Mouse (Mus musculus) C2C12 (cell line): ENCODE data around the gene Nxt1. TPM values are rescaled to one million over a fixed set of nuclear protein-coding genes. Genes with fewer than 3 reads are reported as not detected.

Experiments used
- H3K27me3 ChIP-seq: one replicate; pipeline ENCODE4 v1.6.1; 2011; ENCODE audit not compliant: control insufficient read depth, insufficient read depth, insufficient read length
- H3K36me3 ChIP-seq: one replicate; pipeline ENCODE4 v1.6.1; 2011; ENCODE audit not compliant: control insufficient read depth, insufficient read depth
- H3K4me3 ChIP-seq: one replicate; pipeline ENCODE4 v1.5.1; 2011; ENCODE audit warnings: mild to moderate bottlenecking, control low read depth; ENCODE audit not compliant: poor library complexity, insufficient read depth, severe bottlenecking
- H3K79me2 ChIP-seq: one replicate; pipeline ENCODE4 v1.6.1; 2011; ENCODE audit not compliant: control insufficient read depth, insufficient read depth
- H3K79me3 ChIP-seq: one replicate; pipeline ENCODE4 v1.6.1; 2011; ENCODE audit warnings: low read depth, control low read depth
- H3ac ChIP-seq: one replicate; pipeline ENCODE3; 2011; ENCODE audit warnings: low read depth; ENCODE audit not compliant: control insufficient read depth, insufficient read length
- CEBPB ChIP-seq: IDR thresholded peaks from one replicate; pipeline ENCODE4 v1.6.1; 2011; ENCODE audit warnings: low read depth, mild to moderate bottlenecking, control low read depth, moderate library complexity
- CTCF ChIP-seq: IDR thresholded peaks from one replicate; pipeline ENCODE4 v1.5.1; 2011; ENCODE audit not compliant: control insufficient read depth, insufficient read depth, insufficient read length
- FOSL1 ChIP-seq: IDR thresholded peaks from one replicate; pipeline ENCODE4 v1.8.0; 2011; ENCODE audit warnings: mild to moderate bottlenecking, low read length; ENCODE audit not compliant: poor library complexity, insufficient read depth, severe bottlenecking
- MAX ChIP-seq: IDR thresholded peaks from one replicate; pipeline ENCODE4 v1.6.1; 2011; ENCODE audit warnings: mild to moderate bottlenecking, control low read depth
- MYOD1 ChIP-seq: IDR thresholded peaks from one replicate; pipeline ENCODE4 v1.6.1; 2011; ENCODE audit warnings: low read depth; ENCODE audit not compliant: control insufficient read depth, insufficient read length
- MYOG ChIP-seq: IDR thresholded peaks from one replicate; pipeline ENCODE4 v1.6.1; 2011; ENCODE audit not compliant: control insufficient read depth, insufficient read length; ENCODE audit errors: extremely low read depth
- USF1 ChIP-seq: IDR thresholded peaks from one replicate; pipeline ENCODE4 v1.6.1; 2011; ENCODE audit warnings: low read depth, mild to moderate bottlenecking, control low read depth, moderate library complexity
- long read RNA-seq, 2 experiments: library from polyadenylated mRNA; unstranded; transcript quantifications; one replicate each; pipeline ENCODE4 v2.0.0; 2019 to 2020
- polyA plus RNA-seq: library from polyadenylated mRNA; unstranded; fragments of >200 nt; fragmentation: generic; extraction: Trizol; gene quantifications from one replicate; pipeline ENCODE4 v1.2.1, GENCODE M21; 2012; ENCODE audit warnings: missing spikeins

Nxt1 gene
- polyA plus RNA-seq: 77.3 TPM
- long read RNA-seq, experiment 1, transcript Nxt1-201 (2 exons, 956 nt): major isoform, 49 of 54 reads
- long read RNA-seq, experiment 1, partial matches to known transcripts: 1 of 54 reads
- long read RNA-seq, experiment 1, other reads (novel, unspliced or antisense): 0 of 54 reads
- long read RNA-seq, experiment 2, transcript Nxt1-201 (2 exons, 956 nt): major isoform, 39 of 45 reads
- long read RNA-seq, experiment 2, partial matches to known transcripts: 0 of 45 reads
- long read RNA-seq, experiment 2, other reads (novel, unspliced or antisense): 4 of 45 reads

DNA sequence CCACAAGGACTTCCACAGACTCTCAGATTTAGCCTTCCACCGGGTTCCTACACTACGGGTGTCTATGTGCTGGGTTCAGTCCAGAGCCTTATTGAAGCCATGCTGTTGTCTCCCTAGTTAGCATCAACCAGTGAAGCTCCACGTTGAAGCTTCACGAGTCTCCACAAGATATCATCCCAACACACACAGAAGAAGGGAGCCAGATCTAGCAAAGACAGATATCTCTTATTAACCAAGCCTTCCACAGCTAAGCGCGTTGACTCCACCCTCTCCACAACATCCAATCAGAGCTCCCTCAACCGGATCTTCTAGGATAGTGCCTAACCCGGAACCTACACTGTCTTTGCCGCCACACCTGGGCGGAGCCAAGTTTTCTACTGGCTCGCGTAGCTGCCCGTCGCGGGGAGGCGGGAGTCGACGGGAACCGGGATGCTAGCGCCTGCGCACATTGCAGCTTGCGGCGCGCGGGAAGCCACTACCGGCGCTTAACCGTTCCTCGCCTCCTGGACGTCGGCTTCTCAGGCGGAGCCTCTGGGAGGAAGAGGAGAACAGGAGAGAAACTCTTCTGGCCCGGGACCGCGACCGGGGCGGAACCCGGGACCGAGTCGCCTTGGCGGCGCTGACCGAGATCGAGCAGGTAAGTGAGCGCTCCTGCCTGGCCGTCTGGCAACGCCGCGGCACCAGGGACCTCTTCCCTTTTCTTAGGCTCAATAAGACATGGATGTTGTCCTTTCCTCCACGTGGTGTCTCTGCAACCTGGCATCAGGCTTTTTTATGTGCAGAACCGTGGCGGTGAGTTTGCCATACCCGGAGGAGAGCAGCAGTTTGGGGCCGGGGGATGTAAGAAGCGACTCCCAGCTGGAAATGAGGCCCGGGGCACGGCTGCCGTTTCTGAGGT is at the start of gene Nxt1:
Gene Nxt1, plus strand, starts transcription at position 403 of the 898 bp plus-strand sequence.
- H3K36me3 ChIP-seq: peaks cover 33% of the 10 kb centered on the region
- peaks cover 50% of the 10 kb centered on the region for H3K79me2 ChIP-seq
- TF ChIP-seq MYOD1 (no peak), MAX (peak; percentile 38)
- H3K79me3 ChIP-seq: peaks cover 32% of the 10 kb centered on the region
- H3K27me3 ChIP-seq: no peaks in the 10 kb centered on the region
- H3K4me3 ChIP-seq: peak within 1 kb of the TSS; percentile 83
- peak within 1 kb of the TSS; percentile 95 for H3ac ChIP-seq

DNA sequence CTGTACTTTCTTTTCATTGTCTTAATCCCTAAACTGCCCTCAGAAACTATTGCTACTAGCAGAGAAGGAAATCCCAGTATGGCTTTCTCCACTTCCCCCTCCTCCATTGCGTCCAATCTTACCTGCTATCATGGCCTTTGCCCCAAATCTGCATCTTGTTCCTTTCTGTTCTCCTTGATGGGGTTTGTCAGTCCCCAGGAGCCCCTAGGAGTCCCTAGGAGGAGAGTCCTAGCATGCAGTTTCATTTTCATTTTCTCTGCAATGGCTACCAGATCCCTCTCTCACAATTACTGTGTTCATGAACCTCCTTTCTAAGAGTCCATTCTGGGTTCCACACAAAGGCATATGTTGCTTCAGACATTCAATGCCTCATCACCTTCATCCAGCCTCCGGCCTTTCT is 49.3 kb upstream of the Nxt1 start:
- Histone ChIP-seq H3K79me3 (no peaks in the 10 kb centered on the region), H3K4me3 (no peak overlapping the region), H3K27me3 (no peaks in the 10 kb centered on the region), H3K79me2 (no peaks in the 10 kb centered on the region), H3K36me3 (no peaks in the 10 kb centered on the region), H3ac (no peak overlapping the region)
- TF ChIP-seq USF1: no peak
- no peak for TF ChIP-seq MAX
- TF ChIP-seq MYOD1: no peak
- TF ChIP-seq CTCF: no peak
- no peak for TF ChIP-seq FOSL1
- TF ChIP-seq CEBPB: no peak
- TF ChIP-seq MYOG: no peak

DNA sequence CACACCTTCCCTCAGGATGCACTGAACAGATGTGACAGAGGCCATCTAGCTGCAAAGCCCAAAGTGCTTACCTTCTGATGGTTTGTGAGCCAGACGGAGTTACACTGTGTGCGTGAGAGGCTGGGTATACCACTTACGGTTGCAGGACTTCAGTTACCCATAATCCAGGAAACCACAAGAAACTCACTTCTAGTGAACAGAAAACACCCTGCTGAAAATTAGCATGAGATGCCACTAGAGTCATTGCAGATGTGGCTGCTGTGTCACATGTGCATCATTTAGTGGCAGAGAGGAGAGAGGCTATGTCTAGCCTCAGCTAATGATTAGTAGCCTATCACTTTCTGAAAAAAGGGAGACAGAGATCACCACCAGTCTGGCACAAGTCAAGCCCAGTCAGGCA is 47.9 kb upstream of the Nxt1 start:
- Histone ChIP-seq H3K27me3 (no peaks in the 10 kb centered on the region), H3K36me3 (no peaks in the 10 kb centered on the region), H3K79me3 (no peaks in the 10 kb centered on the region), H3K4me3 (no peak overlapping the region), H3K79me2 (no peaks in the 10 kb centered on the region), H3ac (no peak overlapping the region)
- TF ChIP-seq CTCF: no peak
- TF ChIP-seq CEBPB: no peak
- TF ChIP-seq MAX: no peak
- TF ChIP-seq MYOD1: no peak

DNA sequence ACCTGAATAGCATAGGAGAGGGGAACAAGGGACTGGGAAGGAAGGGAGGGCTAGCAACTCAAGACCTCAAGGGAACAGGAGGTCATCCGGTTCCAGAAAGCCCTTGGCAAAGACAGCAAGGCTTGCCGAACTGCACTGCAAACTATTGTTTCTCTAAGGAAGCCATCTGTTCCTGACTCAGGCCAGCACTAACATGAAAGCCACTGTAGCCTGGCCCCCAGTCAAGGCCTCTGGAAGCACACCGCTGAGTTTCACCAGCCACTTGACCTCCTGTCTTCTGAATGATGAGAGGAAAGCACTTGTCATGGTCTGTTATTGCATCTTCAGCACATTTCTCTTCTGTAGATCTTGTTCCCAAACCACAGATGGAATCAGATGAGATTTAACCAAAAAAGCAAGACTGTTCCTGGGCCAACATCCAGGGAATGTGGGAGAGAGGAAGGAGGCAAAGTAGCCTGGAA is 45.4 kb upstream of the Nxt1 start:
- Histone ChIP-seq H3K79me2 (no peaks in the 10 kb centered on the region), H3K79me3 (no peaks in the 10 kb centered on the region), H3K4me3 (no peak overlapping the region), H3K36me3 (no peaks in the 10 kb centered on the region), H3ac (no peak overlapping the region), H3K27me3 (no peaks in the 10 kb centered on the region)
- TF ChIP-seq CTCF (no peak), MAX (no peak), CEBPB (no peak), FOSL1 (no peak), MYOD1 (no peak), USF1 (no peak), MYOG (no peak)

DNA sequence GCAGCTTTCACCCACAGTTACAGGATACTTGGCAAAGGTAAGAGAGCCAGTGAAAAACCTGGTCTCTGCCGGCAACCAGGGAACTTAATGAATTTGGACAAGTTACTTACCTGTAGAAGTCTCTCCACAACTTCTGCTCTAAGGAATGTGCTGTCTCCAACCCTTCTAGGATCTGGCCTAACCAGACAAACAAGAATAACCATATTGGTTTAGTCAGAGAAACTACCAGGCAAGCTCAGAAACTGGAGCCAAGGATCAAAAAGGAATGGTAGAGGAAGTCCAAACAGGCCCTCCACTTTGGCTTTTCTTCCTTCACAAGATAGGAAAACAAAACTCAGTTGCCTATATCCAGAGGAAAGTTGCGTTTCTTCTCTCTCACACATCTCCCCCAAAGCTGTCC is 41.4 kb upstream of the Nxt1 start:
- TF ChIP-seq CTCF: no peak
- TF ChIP-seq MYOG: no peak
- no peak for TF ChIP-seq MYOD1
- TF ChIP-seq FOSL1: no peak
- TF ChIP-seq USF1: no peak
- TF ChIP-seq MAX: no peak
- TF ChIP-seq CEBPB: no peak
- H3K36me3 ChIP-seq: no peaks in the 10 kb centered on the region
- no peaks in the 10 kb centered on the region for H3K27me3 ChIP-seq
- no peak overlapping the region for H3ac ChIP-seq
- H3K79me3 ChIP-seq: no peaks in the 10 kb centered on the region
- H3K79me2 ChIP-seq: no peaks in the 10 kb centered on the region
- no peak overlapping the region for H3K4me3 ChIP-seq

DNA sequence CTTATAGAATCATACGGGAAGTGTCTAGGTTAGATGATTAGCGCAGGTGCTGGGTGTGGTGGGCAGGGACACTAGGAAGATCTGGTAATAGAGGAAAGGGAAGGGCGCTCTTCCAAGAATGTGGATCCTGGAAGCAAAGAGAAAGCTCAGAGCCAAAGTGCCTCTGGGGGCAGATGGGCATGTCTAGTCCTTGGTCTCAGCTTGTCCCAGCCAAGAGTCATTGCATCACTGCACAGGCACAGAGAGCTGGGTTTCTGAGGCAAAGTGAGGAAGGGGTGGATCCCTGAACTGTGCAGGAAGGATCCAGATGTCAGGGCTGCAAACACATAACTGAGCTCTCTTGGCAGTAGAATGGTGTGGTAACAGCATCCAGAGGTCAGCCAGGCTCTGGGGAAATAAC is 40.8 kb upstream of the Nxt1 start:
- H3ac ChIP-seq: no peak overlapping the region
- TF ChIP-seq MYOG: no peak
- TF ChIP-seq USF1: no peak
- no peak for TF ChIP-seq FOSL1
- no peak for TF ChIP-seq MYOD1
- TF ChIP-seq MAX: no peak
- no peak for TF ChIP-seq CTCF
- TF ChIP-seq CEBPB: no peak
- H3K36me3 ChIP-seq: no peaks in the 10 kb centered on the region
- no peaks in the 10 kb centered on the region for H3K79me3 ChIP-seq
- H3K79me2 ChIP-seq: no peaks in the 10 kb centered on the region
- no peak overlapping the region for H3K4me3 ChIP-seq
- no peaks in the 10 kb centered on the region for H3K27me3 ChIP-seq
